Mouse (Mus musculus): ENCODE results near the gene Rdh5.

- no peak for TF ChIP-seq CTCF (IDR thresholded peaks at IDR 0.05; ENCODE audit: extremely low read depth, insufficient read depth, low read length)
- no peak for TF ChIP-seq POLR2A (IDR thresholded peaks at IDR 0.05; ENCODE audit: extremely low read depth, insufficient read depth, low read length)
Measured at GRCm38 (mm10) chr10:128902409-128902988, 20.2 kb downstream of the Rdh5 start.
